Mouse (Mus musculus): ENCODE data around the gene Vps13c. TPM values are rescaled to one million over a fixed set of nuclear protein-coding genes. Genes with fewer than 3 reads are reported as not detected.

The Vps13c gene
- total and polyA plus RNA-seq, 3 experiments, result 10.8 to 25.7 (median 18.4) TPM

DNA sequence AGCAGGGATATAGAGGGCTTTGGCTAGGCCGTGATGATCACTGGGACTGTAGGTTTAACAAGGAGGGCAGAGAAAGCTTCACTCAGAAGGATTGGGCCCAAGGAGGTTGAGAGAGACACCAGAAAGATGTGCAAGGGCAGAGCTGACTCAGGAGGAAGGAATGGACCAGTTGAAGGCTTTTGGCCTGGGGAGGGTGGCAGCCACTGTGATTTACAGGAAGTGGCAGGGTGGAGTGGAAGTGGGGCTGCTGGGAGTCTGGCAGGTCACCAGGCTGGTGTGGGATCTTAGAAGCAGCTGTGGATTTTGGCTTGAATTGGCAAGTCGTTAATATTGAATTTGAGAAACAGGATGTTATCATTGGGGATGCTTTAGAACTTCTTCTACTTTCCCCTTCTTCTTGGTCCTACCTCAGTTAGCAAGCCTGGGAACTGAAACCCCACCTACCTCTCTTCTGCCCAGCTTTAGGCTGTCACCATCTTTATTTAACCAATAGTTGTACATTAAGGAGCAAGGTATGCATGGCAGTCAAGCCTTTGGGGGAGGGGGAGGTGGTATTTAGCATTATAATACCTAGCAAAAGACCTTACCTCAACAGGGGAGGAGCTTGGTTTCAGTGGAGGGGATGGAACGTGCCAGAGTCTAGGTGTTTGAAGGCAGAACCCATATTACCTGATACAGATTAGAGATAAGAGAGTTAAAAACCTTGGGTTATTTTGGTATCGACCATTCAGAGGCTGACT, 47.0 kb downstream of the Vps13c start:
- in situ Hi-C loops (cut with MboI; ENCODE audit: low pct_ligation_motif_present, low pct_unique_long_range_greater_than_20kb, low sequenced_read_pairs), result no loop called here
- H3K36me3 ChIP-seq (replicated peaks in 1 of 2; ENCODE audit: control insufficient read depth in 1 of 2, insufficient read depth in 1 of 2, low read length in 1 of 2), result peaks cover 16 to 68% of the 10 kb centered on the region in 2 experiments
- no peak for DNase-seq (ENCODE audit: extremely low read depth)

DNA sequence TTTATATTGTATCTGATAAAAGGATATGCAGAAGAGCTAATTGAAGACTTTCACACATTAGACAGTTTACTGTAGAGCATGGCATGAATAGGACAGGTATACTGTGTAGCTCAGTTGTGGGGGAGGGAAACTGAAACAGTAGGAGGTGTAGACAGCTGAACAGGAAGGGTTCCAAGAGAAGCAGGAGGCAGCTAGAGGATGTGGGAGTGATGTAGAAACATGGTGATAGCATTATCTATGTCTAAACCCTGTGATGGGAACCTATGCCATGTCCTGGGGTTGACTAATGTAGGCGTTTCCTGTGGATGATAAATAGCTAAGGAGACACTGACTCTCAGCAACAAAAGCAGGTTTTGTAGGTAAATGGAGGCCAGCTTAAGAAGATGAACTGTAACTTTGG, 53.3 kb downstream of the Vps13c start:
- DNase-seq (ENCODE audit: extremely low read depth), result no peak
- Histone ChIP-seq H3K27ac (ENCODE audit: insufficient read depth, low read depth) (no peak overlapping the region), H3K27me3 (replicated peaks) (no peaks in the 10 kb centered on the region), H3K9me3 (replicated peaks; ENCODE audit: low read length) (no peaks in the 10 kb centered on the region), H3K36me3 (replicated peaks in 1 of 2; ENCODE audit: control insufficient read depth in 1 of 2, insufficient read depth in 1 of 2, low read length in 1 of 2) (peaks cover 28 to 77% of the 10 kb centered on the region in 2 experiments), H3K4me1 (ENCODE audit: control insufficient read depth in 1 of 2, insufficient read depth in 2 of 2) (peaks cover 0 to 10% of the 10 kb centered on the region in 2 experiments; a peak in 2 of 4 replicates), H3K79me2 (replicated peaks; ENCODE audit: control insufficient read depth, extremely low read depth, insufficient read depth, poor library complexity, severe bottlenecking) (no peaks in the 10 kb centered on the region), H3K9ac (ENCODE audit: insufficient read depth, low read depth) (no peak overlapping the region), H3K4me2 (ENCODE audit: insufficient read depth, low read depth, poor library complexity, severe bottlenecking) (no peak overlapping the region), H3K4me3 (replicated peaks in 1 of 3; ENCODE audit: low read depth in 2 of 3, low read length in 2 of 3, poor library complexity in 1 of 3) (no peak overlapping the region)
- in situ Hi-C loops (cut with MboI; ENCODE audit: low pct_ligation_motif_present, low pct_unique_long_range_greater_than_20kb, low sequenced_read_pairs) (no loop called here), dilution Hi-C loops (cut with MboI; ENCODE audit: extremely low pct_ligation_motif_present, extremely low pct_unique_long_range_greater_than_20kb, low sequenced_read_pairs) (no loop called here)
- no peak for TF ChIP-seq TBP (conservative IDR thresholded peaks at IDR 0.05; ENCODE audit: low read depth, low read length)
- TF ChIP-seq RCOR1 (conservative IDR thresholded peaks at IDR 0.05; ENCODE audit: low read depth, low read length), result no peak
- TF ChIP-seq SMC3 (IDR thresholded peaks at IDR 0.05; ENCODE audit: low read depth, low read length), result no peak
- no peak for TF ChIP-seq TCF12 (IDR thresholded peaks at IDR 0.05; ENCODE audit: low read depth, low read length)
- no peak for TF ChIP-seq NELFE (IDR thresholded peaks at IDR 0.05; ENCODE audit: low read depth, low read length)
- no peak for TF ChIP-seq ELF1 (IDR thresholded peaks at IDR 0.05; ENCODE audit: low read depth, low read length)
- no peak for TF ChIP-seq CTCF (conservative IDR thresholded peaks at IDR 0.05 in 1 of 2, IDR thresholded peaks at IDR 0.05 in 1 of 2; ENCODE audit: low read depth in 2 of 2, low read length in 2 of 2)
- TF ChIP-seq MAFK (IDR thresholded peaks at IDR 0.05; ENCODE audit: insufficient replicate concordance, low read length), result no peak
- TF ChIP-seq CHD1 (IDR thresholded peaks at IDR 0.05; ENCODE audit: low read depth, low read length), result no peak
- TF ChIP-seq JUN (IDR thresholded peaks at IDR 0.05; ENCODE audit: insufficient read depth, low read depth, low read length), result no peak
- no peak for TF ChIP-seq SIN3A (IDR thresholded peaks at IDR 0.05; ENCODE audit: low read length)
- TF ChIP-seq IRF4 (IDR thresholded peaks at IDR 0.05; ENCODE audit: low read depth, low read length), result no peak

More for the DNA sequence above, 47.0 kb downstream of the Vps13c start:
- H3K4me1 ChIP-seq (ENCODE audit: control insufficient read depth in 1 of 2, insufficient read depth in 2 of 2), result peaks cover 0 to under 1% of the 10 kb centered on the region in 2 experiments; a peak in 1 of 4 replicates
- dilution Hi-C loops (cut with MboI; ENCODE audit: extremely low pct_ligation_motif_present, extremely low pct_unique_long_range_greater_than_20kb, low sequenced_read_pairs), result no loop called here
- no peaks in the 10 kb centered on the region for H3K27me3 ChIP-seq (replicated peaks)
- no peaks in the 10 kb centered on the region for H3K79me2 ChIP-seq (replicated peaks; ENCODE audit: control insufficient read depth, extremely low read depth, insufficient read depth, poor library complexity, severe bottlenecking)
- no peak overlapping the region for H3K4me2 ChIP-seq (ENCODE audit: insufficient read depth, low read depth, poor library complexity, severe bottlenecking)
- H3K9ac ChIP-seq (ENCODE audit: insufficient read depth, low read depth), result no peak overlapping the region
- no peak for TF ChIP-seq TCF12 (IDR thresholded peaks at IDR 0.05; ENCODE audit: low read depth, low read length)
- no peak for TF ChIP-seq ZNF384 (IDR thresholded peaks at IDR 0.05; ENCODE audit: low read depth, low read length)
- TF ChIP-seq ELF1 (IDR thresholded peaks at IDR 0.05; ENCODE audit: low read depth, low read length), result no peak
- no peak for TF ChIP-seq GABPA (IDR thresholded peaks at IDR 0.05; ENCODE audit: insufficient replicate concordance, low read depth, low read length)
- no peak for TF ChIP-seq HCFC1 (IDR thresholded peaks at IDR 0.05; ENCODE audit: low read depth, low read length)
- no peaks in the 10 kb centered on the region for H3K9me3 ChIP-seq (replicated peaks; ENCODE audit: low read length)
- H3K27ac ChIP-seq (ENCODE audit: insufficient read depth, low read depth), result no peak overlapping the region
- H3K4me3 ChIP-seq (replicated peaks in 1 of 3; ENCODE audit: low read depth in 2 of 3, low read length in 2 of 3, poor library complexity in 1 of 3), result no peak overlapping the region
